Mouse (Mus musculus) lung, postnatal 0 days (tissue): ENCODE data around the gene Max.

Source experiments
- CTCF ChIP-seq: IDR thresholded peaks from 2 replicates; pipeline ENCODE4 v1.5.1; 2016; ENCODE audit warnings: antibody characterized with exemption, mild to moderate bottlenecking
- EP300 ChIP-seq: IDR thresholded peaks from 2 replicates; pipeline ENCODE4 v1.6.1; 2016; ENCODE audit warnings: antibody characterized with exemption, mild to moderate bottlenecking, control low read depth

DNA sequence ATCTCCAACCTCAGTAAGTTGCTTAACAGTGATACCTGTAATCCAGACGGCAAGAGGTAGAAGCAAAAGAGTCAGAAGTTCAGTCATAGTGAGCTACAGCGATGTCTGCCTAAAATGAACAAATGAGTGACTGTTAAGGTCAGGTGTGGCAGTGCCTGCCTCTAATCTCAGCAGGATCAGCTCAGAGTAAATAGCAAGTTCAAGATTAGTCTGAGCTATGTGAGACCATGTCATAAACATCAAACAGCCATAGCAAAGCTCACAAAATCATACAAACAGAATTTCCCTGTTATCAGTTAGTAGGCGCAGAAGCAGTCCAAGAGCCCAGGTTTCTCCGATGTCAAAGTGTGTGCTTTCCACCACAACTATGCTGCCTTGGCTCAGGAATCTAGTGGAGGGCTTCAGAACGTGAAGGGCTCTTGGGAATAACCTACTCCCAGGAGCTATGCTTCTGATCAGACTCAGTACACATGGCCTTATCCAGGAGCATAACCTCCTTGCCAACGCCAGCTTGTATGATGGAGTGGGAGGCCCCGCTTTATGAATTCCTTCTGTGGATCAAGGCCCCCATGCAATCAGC lies 9.7 kb upstream of the Max start:
- TF ChIP-seq CTCF (no peak), EP300 (peak; percentile 93)
